ENCODE assay signal across 29 mouse cellular contexts in the genomic region with DNA sequence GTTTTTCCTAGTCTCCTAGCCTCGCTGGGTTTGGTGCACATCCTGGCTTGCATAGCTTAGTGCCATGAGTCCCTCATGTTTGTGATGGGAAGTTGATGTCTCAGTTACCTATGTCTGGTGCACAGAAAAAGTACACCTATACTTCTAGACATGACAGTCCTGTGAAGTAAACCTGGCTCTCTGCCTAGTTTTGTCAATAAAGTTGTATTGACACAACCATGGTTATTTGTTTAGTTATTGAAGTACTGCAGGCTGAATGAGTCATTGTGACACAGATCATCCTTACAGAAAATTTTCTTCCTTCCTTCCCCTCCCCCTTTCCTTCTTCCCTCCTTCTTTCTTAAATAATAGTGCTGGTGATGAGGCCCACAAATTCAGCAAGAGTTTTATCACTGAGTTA. TPM values are rescaled to one million over a fixed set of nuclear protein-coding genes. Genes with fewer than 3 reads are reported as not detected.
A peak's percentile ranks its signal among the peaks of the same experiment; 100 is the strongest.
DNase-seq lines count a peak whose midpoint lies in the region; ATAC-seq and TF ChIP-seq lines count a peak whose summit lies in the region.
"Had no signal": no experiment of that assay in that cellular context is flagged by ENCODE, and none has a peak within 500 bp of the region (broad histone marks: within the 10 kb centered on the region; RNA-seq: fewer than 3 reads in every experiment).

No protein-coding gene starts in this region.

- peak overlapping the region; percentile 21; the same call in 1 of the 2 replicates for H3K27ac ChIP-seq in heart, embryonic 13.5 days (replicated peaks)
- peak overlapping the region; percentile 76 for H3K27ac ChIP-seq in liver, embryonic 14.5 days
- H3K27ac ChIP-seq in stomach, postnatal 0 days (replicated peaks): no peak overlapping the region
- H3K27ac ChIP-seq: embryonic facial prominence, embryonic 10.5 days; embryonic facial prominence, embryonic 15.5 days; forebrain, embryonic 13.5 days; heart, adult 2 months; hindbrain, embryonic 14.5 days; limb, embryonic 12.5 days had no signal

- H3K4me3 ChIP-seq in heart, embryonic 13.5 days: no peak overlapping the region
- H3K4me3 ChIP-seq in megakaryocyte, embryonic 14.5 days (replicated peaks): peak overlapping the region; percentile 18
- H3K4me3 ChIP-seq in liver, embryonic 14.5 days (ENCODE audit: insufficient read depth in 1 of 2, low read depth in 2 of 2, low read length in 2 of 2): no peak overlapping the region
- H3K4me3 ChIP-seq in stomach, postnatal 0 days (ENCODE audit: low read depth, low read length): no peak overlapping the region
- H3K4me3 ChIP-seq: embryonic facial prominence, embryonic 10.5 days; embryonic facial prominence, embryonic 15.5 days; forebrain, embryonic 13.5 days; heart, adult 2 months; heart, embryonic 12.5 days; limb, embryonic 12.5 days had no signal

- no peak overlapping the region for H3K4me2 ChIP-seq in heart, embryonic 13.5 days
- peak overlapping the region; percentile 22; the same call in 1 of the 2 replicates for H3K4me2 ChIP-seq in liver, embryonic 14.5 days (ENCODE audit: low read depth)
- H3K4me2 ChIP-seq in stomach, postnatal 0 days (replicated peaks; ENCODE audit: low read depth): no peak overlapping the region
- H3K4me2 ChIP-seq: embryonic facial prominence, embryonic 15.5 days; forebrain, embryonic 13.5 days; heart, embryonic 12.5 days; hindbrain, embryonic 14.5 days; limb, embryonic 12.5 days; lung, embryonic 14.5 days; midbrain, embryonic 11.5 days had no signal

- 73% methylated on average over 1 of the region's 1 CpGs for WGBS in heart, embryonic 13.5 days
- WGBS in liver, embryonic 14.5 days (ENCODE audit: insufficient replicate concordance): 75% methylated on average over 1 of the region's 1 CpGs
- 63% methylated on average over 1 of the region's 1 CpGs for WGBS in stomach, postnatal 0 days

- no peak for ATAC-seq in heart, embryonic 13.5 days (ENCODE audit: extremely low read depth, insufficient number of reproducible peaks, low FRiP score, low TSS enrichment)
- ATAC-seq in megakaryocyte, adult 5-6 weeks (ENCODE audit: poor library complexity, severe bottlenecking): no peak
- no peak for ATAC-seq in liver, embryonic 14.5 days (ENCODE audit: insufficient read depth)
- ATAC-seq in stomach, postnatal 0 days (ENCODE audit: low FRiP score, low TSS enrichment): peak; percentile 52
- no peak for ATAC-seq in granulocyte monocyte progenitor cell, adult 5-6 weeks (replicated peaks; ENCODE audit: poor library complexity, severe bottlenecking)
- ATAC-seq: activated CD4-positive, CD25-positive, alpha-beta regulatory T cell, adult 4 months; forebrain, embryonic 13.5 days; intestine, postnatal 0 days; midbrain, embryonic 16.5 days had no signal

- no peak for DNase-seq in heart, adult 11 months
- no peak for DNase-seq in liver, embryonic 14.5 days (ENCODE audit: low read depth in 3 of 3, low spot score in 3 of 3)
- DNase-seq in stomach, postnatal 0 days (ENCODE audit: low spot score): no peak
- no peak for DNase-seq in cerebellum, postnatal 36 days
- DNase-seq: adrenal gland, adult 2 months; cerebellum, adult 2 months; cerebellum, postnatal 14 days; gastrocnemius, postnatal 25 days; heart, adult 2 months; heart, postnatal 10 days; kidney, adult 9 months; kidney, postnatal 10 days; layer of hippocampus, adult 9-11 months; lung, embryonic 14.5 days; thymus, postnatal 25 days had no signal

- TF ChIP-seq EP300 in liver, embryonic 14.5 days (IDR thresholded peaks at IDR 0.05; ENCODE audit: low read depth): no peak
- no peak for TF ChIP-seq EP300 in stomach, postnatal 0 days (optimal IDR thresholded peaks at IDR 0.05)

- no peaks in the 10 kb centered on the region for H3K9me3 ChIP-seq in heart, embryonic 13.5 days
- H3K9me3 ChIP-seq in megakaryocyte, embryonic 14.5 days: no peaks in the 10 kb centered on the region
- no peaks in the 10 kb centered on the region for H3K9me3 ChIP-seq in liver, embryonic 14.5 days (ENCODE audit: control insufficient read depth, low read length)
- H3K9me3 ChIP-seq in stomach, postnatal 0 days (ENCODE audit: control insufficient read depth, low read length): no peaks in the 10 kb centered on the region
- H3K9me3 ChIP-seq: embryonic facial prominence, embryonic 10.5 days; embryonic facial prominence, embryonic 15.5 days; forebrain, embryonic 13.5 days; heart, embryonic 12.5 days; limb, embryonic 12.5 days had no signal

- TF ChIP-seq CTCF in liver, embryonic 14.5 days (IDR thresholded peaks at IDR 0.05; ENCODE audit: low read depth): no peak
- TF ChIP-seq CTCF in stomach, postnatal 0 days (IDR thresholded peaks at IDR 0.05; ENCODE audit: low read depth): no peak

- no peaks in the 10 kb centered on the region for H3K27me3 ChIP-seq in heart, embryonic 13.5 days (replicated peaks)
- no peaks in the 10 kb centered on the region for H3K27me3 ChIP-seq in megakaryocyte, embryonic 14.5 days (replicated peaks)
- no peaks in the 10 kb centered on the region for H3K27me3 ChIP-seq in liver, embryonic 14.5 days (ENCODE audit: control insufficient read depth, insufficient read depth, low read length)
- H3K27me3 ChIP-seq in stomach, postnatal 0 days (ENCODE audit: control insufficient read depth, insufficient read depth, low read length): no peaks in the 10 kb centered on the region
- H3K27me3 ChIP-seq: embryonic facial prominence, embryonic 15.5 days; forebrain, embryonic 13.5 days; heart, embryonic 12.5 days; limb, embryonic 12.5 days had no signal

- H3K9ac ChIP-seq in heart, embryonic 13.5 days: no peak overlapping the region
- H3K9ac ChIP-seq in liver, embryonic 14.5 days (replicated peaks): peak overlapping the region; percentile 43; the same call in 1 of the 2 replicates
- H3K9ac ChIP-seq in stomach, postnatal 0 days (ENCODE audit: low read length): no peak overlapping the region
- H3K9ac ChIP-seq: embryonic facial prominence, embryonic 15.5 days; forebrain, embryonic 13.5 days; heart, embryonic 12.5 days; hindbrain, embryonic 14.5 days; limb, embryonic 12.5 days; lung, embryonic 14.5 days had no signal

- H3K36me3 ChIP-seq in heart, embryonic 13.5 days: peaks cover 20% of the 10 kb centered on the region
- H3K36me3 ChIP-seq in megakaryocyte, embryonic 14.5 days (replicated peaks; ENCODE audit: low read length): peaks cover 34% of the 10 kb centered on the region
- H3K36me3 ChIP-seq in liver, embryonic 14.5 days (replicated peaks; ENCODE audit: control insufficient read depth, insufficient read depth, low read depth): peaks cover 3% of the 10 kb centered on the region; the same call in 1 of the 2 replicates
- H3K36me3 ChIP-seq in stomach, postnatal 0 days (ENCODE audit: control insufficient read depth, insufficient read depth, low read length): peaks cover 8% of the 10 kb centered on the region; the same call in 1 of the 2 replicates

- H3K4me1 ChIP-seq in heart, embryonic 13.5 days: peaks cover 31% of the 10 kb centered on the region
- H3K4me1 ChIP-seq in megakaryocyte, embryonic 14.5 days: peaks cover 46% of the 10 kb centered on the region
- peaks cover 20 to 23% of the 10 kb centered on the region in 2 experiments for H3K4me1 ChIP-seq in liver, embryonic 14.5 days (replicated peaks; ENCODE audit: control insufficient read depth in 2 of 2, insufficient read depth in 2 of 2, low read length in 1 of 2)
- H3K4me1 ChIP-seq in stomach, postnatal 0 days (replicated peaks; ENCODE audit: control insufficient read depth, insufficient read depth): no peaks in the 10 kb centered on the region
- H3K4me1 ChIP-seq: embryonic facial prominence, embryonic 10.5 days; embryonic facial prominence, embryonic 15.5 days; forebrain, embryonic 13.5 days; limb, embryonic 12.5 days had no signal

RNA-seq across cellular contexts. Expression of a gene that starts 17.7 kb away (rescaled TPM):
- polyA plus RNA-seq in heart, embryonic 13.5 days (2015; fragmentation: Nextera tagmentation; extraction: Ambion mirVana): 25.9 and 27.9 TPM in 2 replicates
- polyA plus RNA-seq in megakaryocyte, embryonic 14.5 days (2012; ENCODE audit: insufficient read depth, low replicate concordance): 105 and 143 TPM in 2 replicates
- 19.1 and 26.3 TPM in 2 replicates for total RNA-seq in megakaryocyte, adult 5-6 weeks (2015)
- total RNA-seq in megakaryocyte, adult 5-6 weeks (2017): 8.5 and 14.1 TPM in 2 replicates
- polyA plus RNA-seq in liver, embryonic 14.5 days (2012; rRNA removed): 25.6 and 26.4 TPM in 2 replicates
- 13.6 and 17.1 TPM in 2 replicates for polyA plus RNA-seq in liver, embryonic 14.5 days (2014; fragmentation: Nextera tagmentation; extraction: Ambion mirVana)
- 12.0 and 15.5 TPM in 2 replicates for polyA plus RNA-seq in stomach, postnatal 0 days (2015; fragmentation: Nextera tagmentation; extraction: Ambion mirVana)
- total RNA-seq in granulocyte monocyte progenitor cell, adult 5-6 weeks (2014; fragmentation: Nextera tagmentation): 65.9 and 81.6 TPM in 2 replicates
- 17.0 and 27.3 TPM in 2 replicates for total RNA-seq in granulocyte monocyte progenitor cell, adult 5-6 weeks (2017)

RNA-seq across cellular contexts. Expression of a gene that starts 28.1 kb away (rescaled TPM):
- polyA plus RNA-seq in heart, embryonic 13.5 days (2015; fragmentation: Nextera tagmentation; extraction: Ambion mirVana): 23.1 and 25.2 TPM in 2 replicates
- polyA plus RNA-seq in megakaryocyte, embryonic 14.5 days (2012; ENCODE audit: insufficient read depth, low replicate concordance): 4.0 and 8.8 TPM in 2 replicates
- total RNA-seq in megakaryocyte, adult 5-6 weeks (2015): 20.5 and 22.2 TPM in 2 replicates
- 21.3 and 22.3 TPM in 2 replicates for total RNA-seq in megakaryocyte, adult 5-6 weeks (2017)
- polyA plus RNA-seq in liver, embryonic 14.5 days (2012; rRNA removed): 14.6 and 15.3 TPM in 2 replicates
- polyA plus RNA-seq in liver, embryonic 14.5 days (2014; fragmentation: Nextera tagmentation; extraction: Ambion mirVana): 17.0 and 21.9 TPM in 2 replicates
- polyA plus RNA-seq in stomach, postnatal 0 days (2015; fragmentation: Nextera tagmentation; extraction: Ambion mirVana): 16.5 and 18.2 TPM in 2 replicates
- 37.5 and 39.9 TPM in 2 replicates for total RNA-seq in granulocyte monocyte progenitor cell, adult 5-6 weeks (2014; fragmentation: Nextera tagmentation)
- total RNA-seq in granulocyte monocyte progenitor cell, adult 5-6 weeks (2017): 51.6 and 59.1 TPM in 2 replicates

RNA-seq across cellular contexts. Expression of a gene that starts 28.2 kb away (rescaled TPM):
- 15.2 and 16.6 TPM in 2 replicates for polyA plus RNA-seq in heart, embryonic 13.5 days (2015; fragmentation: Nextera tagmentation; extraction: Ambion mirVana)
- polyA plus RNA-seq in megakaryocyte, embryonic 14.5 days (2012; ENCODE audit: insufficient read depth, low replicate concordance): 3.6 and 8.0 TPM in 2 replicates
- 5.2 and 5.4 TPM in 2 replicates for total RNA-seq in megakaryocyte, adult 5-6 weeks (2015)
- total RNA-seq in megakaryocyte, adult 5-6 weeks (2017): 5.9 and 8.7 TPM in 2 replicates
- 6.1 and 6.6 TPM in 2 replicates for polyA plus RNA-seq in liver, embryonic 14.5 days (2012; rRNA removed)
- 7.7 and 9.0 TPM in 2 replicates for polyA plus RNA-seq in liver, embryonic 14.5 days (2014; fragmentation: Nextera tagmentation; extraction: Ambion mirVana)
- 22.5 and 25.5 TPM in 2 replicates for polyA plus RNA-seq in stomach, postnatal 0 days (2015; fragmentation: Nextera tagmentation; extraction: Ambion mirVana)
- total RNA-seq in granulocyte monocyte progenitor cell, adult 5-6 weeks (2014; fragmentation: Nextera tagmentation): 16.2 and 19.9 TPM in 2 replicates
- total RNA-seq in granulocyte monocyte progenitor cell, adult 5-6 weeks (2017): 12.2 and 18.2 TPM in 2 replicates

RNA-seq across cellular contexts. Expression of a gene that starts 38.4 kb away (rescaled TPM):
- 2.1 and 2.6 TPM in 2 replicates for polyA plus RNA-seq in heart, embryonic 13.5 days (2015; fragmentation: Nextera tagmentation; extraction: Ambion mirVana)
- polyA plus RNA-seq in megakaryocyte, embryonic 14.5 days (2012; ENCODE audit: insufficient read depth, low replicate concordance): 44.7 and 70.3 TPM in 2 replicates
- 179 and 187 TPM in 2 replicates for total RNA-seq in megakaryocyte, adult 5-6 weeks (2015)
- total RNA-seq in megakaryocyte, adult 5-6 weeks (2017): 290 and 296 TPM in 2 replicates
- 5.3 and 5.7 TPM in 2 replicates for polyA plus RNA-seq in liver, embryonic 14.5 days (2012; rRNA removed)
- 2.1 and 2.3 TPM in 2 replicates for polyA plus RNA-seq in liver, embryonic 14.5 days (2014; fragmentation: Nextera tagmentation; extraction: Ambion mirVana)
- 1.8 and 2.0 TPM in 2 replicates for polyA plus RNA-seq in stomach, postnatal 0 days (2015; fragmentation: Nextera tagmentation; extraction: Ambion mirVana)
- 17.1 and 27.3 TPM in 2 replicates for total RNA-seq in granulocyte monocyte progenitor cell, adult 5-6 weeks (2014; fragmentation: Nextera tagmentation)
- total RNA-seq in granulocyte monocyte progenitor cell, adult 5-6 weeks (2017): 20.5 and 24.1 TPM in 2 replicates

RNA-seq across cellular contexts. Expression of a gene that starts 51.5 kb away (rescaled TPM):
- polyA plus RNA-seq in heart, embryonic 13.5 days (2015; fragmentation: Nextera tagmentation; extraction: Ambion mirVana): 56.1 and 57.9 TPM in 2 replicates
- polyA plus RNA-seq in megakaryocyte, embryonic 14.5 days (2012; ENCODE audit: insufficient read depth, low replicate concordance): 87.8 and 89.2 TPM in 2 replicates
- 41.7 and 43.5 TPM in 2 replicates for total RNA-seq in megakaryocyte, adult 5-6 weeks (2015)
- total RNA-seq in megakaryocyte, adult 5-6 weeks (2017): 46.0 and 56.5 TPM in 2 replicates
- polyA plus RNA-seq in liver, embryonic 14.5 days (2012; rRNA removed): 17.0 and 20.6 TPM in 2 replicates
- polyA plus RNA-seq in liver, embryonic 14.5 days (2014; fragmentation: Nextera tagmentation; extraction: Ambion mirVana): 17.7 and 22.6 TPM in 2 replicates
- polyA plus RNA-seq in stomach, postnatal 0 days (2015; fragmentation: Nextera tagmentation; extraction: Ambion mirVana): 27.2 and 29.0 TPM in 2 replicates
- total RNA-seq in granulocyte monocyte progenitor cell, adult 5-6 weeks (2014; fragmentation: Nextera tagmentation): 60.6 and 67.8 TPM in 2 replicates
- total RNA-seq in granulocyte monocyte progenitor cell, adult 5-6 weeks (2017): 58.6 and 60.7 TPM in 2 replicates
